Mouse (Mus musculus) G1E (cell line): ENCODE data around the gene Rab40b.

Experiments used
- CTCF ChIP-seq: IDR thresholded peaks from 2 replicates; pipeline ENCODE4 v1.5.1; 2012; ENCODE audit warnings: low read depth, low read length, inconsistent platforms, mixed read lengths
- GATA1 ChIP-seq: IDR thresholded peaks from 2 replicates; pipeline ENCODE4 v1.6.1; 2012; ENCODE audit warnings: borderline replicate concordance, low read length, inconsistent platforms, mixed read lengths
- GATA2 ChIP-seq: IDR thresholded peaks from 2 replicates; pipeline ENCODE4 v1.6.1; 2012; ENCODE audit warnings: low read depth, low read length, inconsistent platforms, borderline replicate concordance
- POLR2AphosphoS5 ChIP-seq: IDR thresholded peaks from 2 replicates; pipeline ENCODE4 v1.6.1; 2012; ENCODE audit warnings: low read depth, low read length, inconsistent platforms; ENCODE audit not compliant: insufficient replicate concordance
- TAL1 ChIP-seq: conservative IDR thresholded peaks from 2 replicates; pipeline ENCODE4 v1.6.1; 2012; ENCODE audit warnings: low read depth, low read length, inconsistent platforms, mixed read lengths

DNA sequence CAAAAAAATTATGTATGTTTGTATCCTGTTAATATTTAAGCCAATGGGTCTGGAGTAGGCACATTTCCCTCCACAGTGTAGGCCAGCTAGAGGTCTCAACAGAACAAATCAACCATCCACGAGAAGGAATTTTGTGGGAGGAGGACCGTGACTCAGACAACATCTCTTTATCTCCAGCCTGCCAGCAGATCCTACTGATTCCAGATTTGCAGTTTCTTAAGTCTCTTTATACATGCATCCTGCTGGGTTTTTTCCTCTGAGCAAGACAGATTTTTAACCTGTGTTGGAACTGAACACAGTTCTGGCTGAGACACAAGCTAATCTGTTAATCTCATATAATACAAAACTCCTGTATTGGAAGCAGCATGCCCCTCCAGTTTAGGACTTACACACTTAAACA is 30.9 kb upstream of the Rab40b start:
- TF ChIP-seq TAL1 = no peak
- no peak for TF ChIP-seq GATA1
- no peak for TF ChIP-seq CTCF
- no peak for TF ChIP-seq GATA2
- no peak for TF ChIP-seq POLR2AphosphoS5
